Mouse (Mus musculus): ENCODE results near the gene Ptcd3.
"Not testable (repeated sequence)": the region's sequence is repeated elsewhere in the genome, so short reads cannot be mapped to it uniquely, and the experiment has no call there.

Ptcd3 gene

GRCm38 (mm10) chr6:71871396-71871795 is 37.2 kb downstream of the Ptcd3 start:
- no peak for DNase-seq (ENCODE audit: low spot score)

- DNase-seq (ENCODE audit: low spot score) = no peak
Measured at GRCm38 (mm10) chr6:71868809-71869208, 39.7 kb downstream of the Ptcd3 start.

GRCm38 (mm10) chr6:71867751-71868150 is 40.8 kb downstream of the Ptcd3 start:
- no peak for DNase-seq (ENCODE audit: low spot score)

GRCm38 (mm10) chr6:71846906-71847305 is 61.6 kb downstream of the Ptcd3 start:
- not testable (repeated sequence) for DNase-seq (ENCODE audit: low spot score)

- DNase-seq (ENCODE audit: low spot score) = no peak
Measured at GRCm38 (mm10) chr6:71840597-71841290, 67.8 kb downstream of the Ptcd3 start.

- no peak for DNase-seq (ENCODE audit: low spot score)
Measured at GRCm38 (mm10) chr6:71839815-71840214, 68.7 kb downstream of the Ptcd3 start.

- DNase-seq (ENCODE audit: low spot score) = no peak
Measured at GRCm38 (mm10) chr6:71836811-71837210, 71.7 kb downstream of the Ptcd3 start.

GRCm38 (mm10) chr6:71831581-71831960 is 77.0 kb downstream of the Ptcd3 start:
- peak; percentile 92 for DNase-seq (ENCODE audit: low spot score)

GRCm38 (mm10) chr6:71830690-71831580 is 77.6 kb downstream of the Ptcd3 start, which contains the start of gene Immt:
TSS of gene Immt (plus strand) at chr6:71831331.
- peak; percentile 98 for DNase-seq (ENCODE audit: low spot score)
